Mouse (Mus musculus) midbrain, postnatal 0 days (tissue): ENCODE data around the gene Pdzk1. TPM values are rescaled to one million over a fixed set of nuclear protein-coding genes. Genes with fewer than 3 reads are reported as not detected.

Experiments
- ATAC-seq: fragments of 200-750 bp; cut with Nextera tagmentation; 2 replicates; pipeline ENCODE4 v1.8.0; 2017; ENCODE audit warnings: moderate number of reproducible peaks, mild to moderate bottlenecking, moderate TSS enrichment, moderate library complexity; ENCODE audit not compliant: low FRiP score
- DNase-seq: peaks from one replicate; pipeline ENCODE4 v3.0.0-alpha.2; 2015; ENCODE audit warnings: low spot score
- H3K27ac ChIP-seq: fragments of 300-500 bp; sonication (generic); 2 replicates; pipeline ENCODE4 v1.5.1; 2014; ENCODE audit warnings: low read depth, mild to moderate bottlenecking, low read length, mixed read lengths
- H3K27me3 ChIP-seq: fragments of 300-500 bp; sonication (generic); 2 replicates; pipeline ENCODE4 v1.6.1; 2014; ENCODE audit warnings: low read length, control low read depth, mixed read lengths; ENCODE audit not compliant: insufficient read depth
- H3K36me3 ChIP-seq: fragments of 300-500 bp; sonication (generic); 2 replicates; pipeline ENCODE4 v1.6.1; 2014; ENCODE audit warnings: low read length, control low read depth, mixed read lengths; ENCODE audit not compliant: insufficient read depth
- H3K4me1 ChIP-seq: fragments of 300-500 bp; sonication (generic); 2 replicates; pipeline ENCODE4 v1.6.1; 2014; ENCODE audit warnings: mild to moderate bottlenecking, control low read depth, antibody characterized with exemption, low read length, mixed read lengths; ENCODE audit not compliant: insufficient read depth
- H3K4me2 ChIP-seq: fragments of 300-500 bp; sonication (generic); 2 replicates; pipeline ENCODE4 v1.6.1; 2014; ENCODE audit warnings: low read depth, mild to moderate bottlenecking, low read length, mixed read lengths; ENCODE audit not compliant: poor library complexity, severe bottlenecking
- H3K4me3 ChIP-seq: fragments of 300-500 bp; sonication (generic); 2 replicates; pipeline ENCODE4 v1.5.1; 2014; ENCODE audit warnings: low read depth, mild to moderate bottlenecking, low read length, moderate library complexity
- H3K9ac ChIP-seq: fragments of 300-500 bp; sonication (generic); replicated peaks from 2 replicates; pipeline ENCODE4 v1.6.1; 2014; ENCODE audit warnings: mild to moderate bottlenecking, low read length, moderate library complexity, mixed read lengths; ENCODE audit not compliant: poor library complexity, severe bottlenecking
- H3K9me3 ChIP-seq: fragments of 300-500 bp; sonication (generic); 2 replicates; pipeline ENCODE4 v1.6.1; 2016; ENCODE audit warnings: low read length, control low read depth
- CTCF ChIP-seq: IDR thresholded peaks from 2 replicates; pipeline ENCODE4 v1.5.1; 2016; ENCODE audit warnings: antibody characterized with exemption, mild to moderate bottlenecking
- WGBS: fragments of 180-500 bp; shearing (Covaris S2); extraction: QIAGEN DNeasy Blood & Tissue Kit; methylation state at CpG from one replicate; pipeline ENCODE4 v1.1.7; 2014; 5-methylcytosine and 5-hydroxymethylcytosine counted together
- polyA plus RNA-seq: library from polyadenylated mRNA; unstranded; fragments of >200 nt; fragmentation: Nextera tagmentation; extraction: Ambion mirVana; gene quantifications from 2 replicates; pipeline ENCODE4 v1.2.1, GENCODE M21; 2015
- total RNA-seq: library from RNA; depleted of rRNA; stranded (reverse); fragments of >200 nt; gene quantifications from 2 replicates; pipeline ENCODE4 v1.2.3, GENCODE M21; 2014

Gene Pdzk1
- total and polyA plus RNA-seq, 2 experiments from 2014 or later = 0.14 to 0.27 TPM

DNA sequence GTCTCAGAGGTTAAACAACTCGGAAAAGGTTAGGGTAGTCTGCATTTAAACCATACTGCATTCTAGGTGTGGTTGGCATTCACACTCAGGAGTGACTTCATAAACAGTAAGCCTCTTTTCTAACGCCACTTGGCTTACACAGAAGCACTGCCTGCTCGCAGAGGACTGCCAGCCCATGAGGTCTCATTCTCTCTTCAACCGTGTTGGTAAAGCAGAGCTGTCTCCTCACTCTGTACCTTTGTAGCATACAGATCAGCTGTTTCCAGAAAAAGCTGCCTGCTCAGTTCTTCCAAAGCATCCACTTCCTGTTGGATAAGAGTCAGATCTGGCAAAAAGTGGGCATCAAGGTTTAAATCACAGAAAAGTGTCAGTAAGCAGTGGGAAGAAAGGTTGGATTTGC is 51.3 kb downstream of the Pdzk1 start:
- Histone ChIP-seq H3K4me1 (no peaks in the 10 kb centered on the region), H3K27ac (no peak overlapping the region), H3K36me3 (peaks cover 45% of the 10 kb centered on the region), H3K9me3 (no peaks in the 10 kb centered on the region), H3K9ac (no peak overlapping the region), H3K4me3 (no peak overlapping the region), H3K4me2 (no peak overlapping the region), H3K27me3 (no peaks in the 10 kb centered on the region)
- whole genome bisulfite sequencing = 83% methylated on average over 4 of the region's 4 CpGs
- DNase-seq (peak; percentile 41), ATAC-seq (no peak)
- TF ChIP-seq CTCF = no peak

DNA sequence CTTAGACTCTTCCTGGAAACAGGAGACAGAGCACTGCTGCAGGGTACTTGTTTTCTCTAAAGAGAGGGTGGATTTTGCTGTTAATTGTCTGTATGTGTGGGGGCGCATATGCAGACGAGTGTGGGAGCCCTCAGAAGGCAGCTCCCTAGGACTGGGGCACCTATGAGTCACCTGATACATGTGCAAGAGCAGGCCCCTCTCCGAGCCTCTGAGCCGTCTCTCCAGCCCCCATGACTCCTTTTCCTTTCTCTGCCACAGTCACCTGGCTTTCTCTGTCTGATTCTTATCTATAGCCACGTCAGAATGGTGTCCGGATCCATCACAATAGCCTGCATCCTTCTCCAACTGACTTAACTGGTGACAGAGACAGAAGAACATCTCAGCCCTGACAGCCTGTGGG is 52.5 kb downstream of the Pdzk1 start:
- Histone ChIP-seq H3K27ac (no peak overlapping the region), H3K4me2 (no peak overlapping the region), H3K36me3 (peaks cover 45% of the 10 kb centered on the region), H3K9me3 (no peaks in the 10 kb centered on the region), H3K27me3 (no peaks in the 10 kb centered on the region), H3K9ac (no peak overlapping the region), H3K4me1 (no peaks in the 10 kb centered on the region), H3K4me3 (no peak overlapping the region)
- no peak for DNase-seq
- no peak for TF ChIP-seq CTCF
- WGBS = 83% methylated on average over 6 of the region's 6 CpGs
- no peak for ATAC-seq

DNA sequence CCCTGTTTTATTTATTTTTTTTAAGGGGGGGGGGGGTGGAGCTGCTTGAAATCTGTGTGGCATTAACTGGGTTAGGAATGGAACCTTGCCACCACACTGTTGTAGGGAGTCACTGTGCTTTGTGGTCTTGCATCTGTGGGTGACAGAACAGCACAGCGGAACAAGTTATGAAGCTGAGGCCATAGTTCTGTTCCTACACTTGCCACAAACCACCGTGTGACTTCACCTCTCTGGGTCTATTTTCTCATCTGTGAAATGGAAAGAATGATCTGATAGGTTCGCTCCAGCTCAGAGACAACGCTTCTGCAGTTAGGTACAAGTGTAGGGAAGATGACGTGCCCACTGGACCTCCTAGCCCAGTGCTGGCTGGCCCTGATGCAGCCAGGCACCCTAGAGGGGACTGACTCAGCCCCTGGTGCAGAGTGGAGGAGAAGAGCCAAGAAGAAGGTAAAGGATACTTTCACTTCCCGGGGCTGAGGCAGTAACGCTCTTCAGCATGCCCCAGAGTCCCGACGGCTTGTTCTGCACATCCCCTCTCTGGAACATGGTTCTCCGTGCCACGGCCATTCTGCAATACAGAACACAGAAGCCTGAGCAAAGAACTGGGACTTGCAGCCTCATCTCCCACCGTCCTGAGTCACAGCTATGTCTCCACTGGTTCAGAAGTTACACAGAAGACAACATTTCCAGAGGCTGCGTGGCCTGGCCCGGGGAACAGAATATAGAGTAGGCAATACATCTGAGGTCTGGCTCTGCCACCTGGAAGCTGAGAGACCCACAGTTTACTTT is 53.2 kb downstream of the Pdzk1 start:
- H3K4me3 ChIP-seq = no peak overlapping the region
- no peak overlapping the region for H3K4me2 ChIP-seq
- 93% methylated on average over 14 of the region's 14 CpGs for WGBS
- no peak for DNase-seq
- no peak for ATAC-seq
- H3K27ac ChIP-seq = no peak overlapping the region
- no peaks in the 10 kb centered on the region for H3K27me3 ChIP-seq
- TF ChIP-seq CTCF = no peak
- no peaks in the 10 kb centered on the region for H3K9me3 ChIP-seq
- H3K9ac ChIP-seq = no peak overlapping the region
- H3K36me3 ChIP-seq = peaks cover 44% of the 10 kb centered on the region
- H3K4me1 ChIP-seq = no peaks in the 10 kb centered on the region

DNA sequence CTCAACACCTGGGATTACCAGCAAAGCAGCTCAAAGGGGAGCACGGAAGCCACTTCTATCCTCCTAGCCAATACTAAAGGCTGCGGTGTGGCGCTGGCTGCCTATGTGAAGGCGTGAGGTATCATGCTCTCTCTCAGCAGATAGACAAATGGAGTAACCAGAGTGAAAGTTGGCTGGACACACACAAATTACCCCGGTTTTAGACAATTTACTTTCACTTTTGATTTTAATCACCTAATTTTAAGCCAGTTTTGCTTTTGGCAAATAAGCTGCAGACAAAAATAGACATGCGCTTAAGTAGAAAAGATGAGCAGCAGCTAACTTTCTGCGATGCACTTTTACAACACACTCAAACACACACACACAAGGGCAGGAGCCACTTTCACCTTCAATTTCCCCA is 54.6 kb downstream of the Pdzk1 start:
- H3K9ac ChIP-seq = no peak overlapping the region
- TF ChIP-seq CTCF = no peak
- no peak overlapping the region for H3K27ac ChIP-seq
- no peaks in the 10 kb centered on the region for H3K4me1 ChIP-seq
- no peaks in the 10 kb centered on the region for H3K27me3 ChIP-seq
- WGBS = 96% methylated on average over 7 of the region's 7 CpGs
- H3K9me3 ChIP-seq = no peaks in the 10 kb centered on the region
- H3K4me3 ChIP-seq = no peak overlapping the region
- no peak for ATAC-seq
- no peak overlapping the region for H3K4me2 ChIP-seq
- peaks cover 40% of the 10 kb centered on the region for H3K36me3 ChIP-seq
- DNase-seq = no peak

DNA sequence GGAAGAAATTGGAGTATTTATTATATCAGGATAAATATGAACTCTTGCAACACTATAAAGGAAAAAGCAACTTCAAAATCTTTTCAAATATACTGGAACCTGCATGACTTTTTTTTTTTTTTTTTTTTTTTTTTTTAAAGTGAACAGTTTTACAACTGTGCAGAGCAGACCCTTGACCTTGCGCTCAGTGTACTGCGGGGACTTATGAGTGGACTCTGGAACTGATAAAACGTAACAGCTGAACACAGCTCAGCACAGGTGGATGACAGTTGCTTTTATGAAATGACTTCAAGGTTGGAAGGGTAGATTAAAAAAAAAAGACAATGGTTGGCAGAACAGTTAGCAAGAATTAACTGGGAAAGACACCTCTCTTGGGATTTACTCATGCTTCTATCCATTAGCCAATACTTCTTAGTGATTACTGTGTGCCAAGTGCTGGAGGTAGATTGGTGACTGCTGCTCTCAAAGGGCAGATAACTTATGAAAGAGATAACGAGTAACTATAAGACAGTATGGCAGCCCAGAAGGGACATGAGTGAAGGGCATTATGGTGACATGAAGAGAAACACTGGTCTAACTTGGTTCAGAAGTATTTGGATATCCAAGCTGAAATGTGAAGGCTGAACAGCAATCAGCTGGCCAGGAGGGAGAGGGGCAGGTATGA is 73.4 kb downstream of the Pdzk1 start:
- Histone ChIP-seq H3K36me3 (peaks cover 5% of the 10 kb centered on the region), H3K9me3 (no peaks in the 10 kb centered on the region), H3K4me2 (no peak overlapping the region), H3K4me1 (no peaks in the 10 kb centered on the region), H3K4me3 (no peak overlapping the region), H3K27ac (no peak overlapping the region), H3K9ac (no peak overlapping the region), H3K27me3 (no peaks in the 10 kb centered on the region)
- DNase-seq = no peak
- 90% methylated on average over 4 of the region's 4 CpGs for WGBS
- no peak for ATAC-seq
- TF ChIP-seq CTCF = no peak

DNA sequence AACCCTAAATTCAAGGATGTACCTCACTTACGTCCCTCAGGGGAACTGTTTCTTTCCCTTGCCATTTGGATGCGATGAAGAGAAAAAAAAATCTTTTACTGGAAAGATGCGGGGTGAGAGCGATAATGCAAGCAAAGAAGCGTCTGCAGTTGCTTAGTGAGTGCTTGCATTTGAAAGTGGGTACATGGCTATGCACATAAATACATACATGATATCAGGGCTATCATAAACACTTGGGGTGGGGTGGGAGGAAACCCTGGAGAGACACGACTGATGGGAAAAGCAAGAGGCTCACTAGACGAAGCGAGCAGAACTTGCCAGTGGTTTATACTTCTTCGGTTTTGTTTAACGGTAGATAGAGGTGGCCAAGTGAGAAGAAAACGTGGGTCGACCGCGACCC is 75.3 kb downstream of the Pdzk1 start, which contains the start of gene Gja5:
Gja5 (plus strand) TSS at position 301 of the 400 bp plus-strand sequence.
- DNase-seq (no peak), ATAC-seq (peak; percentile 4; the same call in 1 of the 2 replicates)
- peak within 1 kb of the TSS; percentile 67 for H3K4me2 ChIP-seq
- no peak for TF ChIP-seq CTCF
- H3K4me3 ChIP-seq = peak within 1 kb of the TSS; percentile 76
- no peaks in the 10 kb centered on the region for H3K36me3 ChIP-seq
- H3K9me3 ChIP-seq = no peaks in the 10 kb centered on the region
- H3K27me3 ChIP-seq = peaks cover 5% of the 10 kb centered on the region; the same call in 1 of the 2 replicates
- no peaks in the 10 kb centered on the region for H3K4me1 ChIP-seq
- WGBS = 12% methylated on average over 14 of the region's 14 CpGs
- peak within 1 kb of the TSS; percentile 72 for H3K27ac ChIP-seq
- H3K9ac ChIP-seq = peak within 1 kb of the TSS; percentile 93
